Mouse (Mus musculus) thymus, postnatal 25 days (tissue): ENCODE measurements around the gene Klhl13.

ENCODE experiments used
- DNase-seq: peaks from one replicate; pipeline ENCODE4 v3.0.0; 2022

Gene Klhl13

DNA sequence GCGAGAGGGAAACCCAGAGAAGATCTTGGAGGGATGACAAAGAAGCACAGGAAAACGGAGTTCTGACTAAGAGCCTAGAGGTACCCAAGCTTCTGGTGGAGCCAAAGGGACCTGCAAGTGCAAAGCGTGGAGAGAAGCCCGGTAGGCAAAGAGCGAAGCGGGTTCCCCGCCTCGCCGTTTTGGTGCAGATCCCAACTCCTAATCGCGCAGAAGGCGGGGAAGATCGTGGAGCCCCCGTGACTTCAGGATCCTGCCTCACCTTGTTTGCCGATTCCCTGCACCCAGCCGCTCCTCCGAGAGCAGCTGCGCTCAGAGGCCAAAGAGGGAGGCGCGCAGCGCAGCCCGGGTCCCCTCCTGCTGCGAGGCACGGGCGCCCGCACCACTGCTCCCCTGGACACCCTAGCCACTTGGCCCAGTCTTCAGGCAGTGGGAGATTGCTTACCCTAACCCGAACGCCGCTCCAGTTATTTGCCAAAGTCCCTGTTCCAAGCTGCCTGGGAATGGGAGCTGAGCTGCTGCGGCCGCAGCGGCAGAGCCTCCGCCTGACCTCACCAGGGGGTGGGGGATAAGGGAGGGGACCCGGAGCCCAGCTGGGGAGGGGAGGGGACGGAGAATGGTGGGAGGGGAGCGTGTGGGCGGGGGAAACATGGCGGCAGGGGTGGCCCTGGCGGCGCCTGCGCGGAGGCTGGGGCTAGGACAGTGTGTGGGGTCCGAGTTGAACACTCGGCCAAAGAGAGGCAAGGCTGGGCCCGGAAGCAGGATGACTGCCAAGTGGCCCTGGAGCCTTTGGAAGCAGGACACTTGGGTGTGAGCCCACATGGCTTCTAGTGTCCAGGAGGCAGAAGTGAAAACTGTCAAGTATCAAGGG is at the start of gene Klhl13:
Gene Klhl13, minus strand, starts transcription at position 569 of the 868 bp plus-strand sequence.
- DNase-seq: no peak

DNA sequence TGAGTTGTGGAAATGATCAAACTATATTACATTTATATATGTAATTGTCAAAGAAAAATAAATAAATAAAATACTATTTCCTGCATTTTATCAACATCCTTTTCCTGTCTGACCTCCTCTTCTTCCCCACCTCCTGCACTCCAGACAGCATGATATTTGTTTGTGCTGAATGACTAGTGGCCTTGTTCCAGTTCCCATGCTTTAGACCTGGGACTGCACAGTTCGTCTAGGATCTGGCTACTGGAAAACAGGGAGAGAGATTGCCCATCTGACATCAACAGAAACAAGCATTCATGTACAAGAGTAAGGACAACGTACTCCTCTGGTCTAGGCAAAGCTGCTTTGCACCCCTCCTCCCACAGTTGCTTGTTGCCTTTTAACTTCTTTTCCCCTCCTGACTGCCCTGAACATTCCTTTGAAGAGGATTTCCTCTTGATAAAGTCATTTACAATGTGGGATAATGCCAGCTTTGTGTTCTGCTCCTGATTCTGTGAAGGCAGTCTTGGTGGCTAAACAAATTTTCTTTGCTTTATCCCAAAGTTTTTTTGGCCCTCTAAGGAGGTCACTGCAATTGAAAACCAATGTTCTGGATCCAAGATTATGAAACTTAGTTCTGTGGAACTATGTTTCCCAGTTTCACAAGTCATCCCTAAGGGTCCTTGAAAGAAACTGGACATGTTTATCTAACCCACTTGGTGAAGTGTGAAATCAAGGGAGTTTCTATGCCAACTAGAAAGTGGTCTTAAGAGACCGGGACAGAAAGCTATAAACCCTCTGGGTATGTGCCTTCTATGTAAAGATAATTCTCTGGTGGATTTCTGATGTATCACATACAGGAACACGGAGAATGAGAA is 44.6 kb upstream of the Klhl13 start:
- no peak for DNase-seq

GRCm38 (mm10) chrX:23388716-23389115 is 23.8 kb upstream of the Klhl13 start:
- DNase-seq: no peak

DNA sequence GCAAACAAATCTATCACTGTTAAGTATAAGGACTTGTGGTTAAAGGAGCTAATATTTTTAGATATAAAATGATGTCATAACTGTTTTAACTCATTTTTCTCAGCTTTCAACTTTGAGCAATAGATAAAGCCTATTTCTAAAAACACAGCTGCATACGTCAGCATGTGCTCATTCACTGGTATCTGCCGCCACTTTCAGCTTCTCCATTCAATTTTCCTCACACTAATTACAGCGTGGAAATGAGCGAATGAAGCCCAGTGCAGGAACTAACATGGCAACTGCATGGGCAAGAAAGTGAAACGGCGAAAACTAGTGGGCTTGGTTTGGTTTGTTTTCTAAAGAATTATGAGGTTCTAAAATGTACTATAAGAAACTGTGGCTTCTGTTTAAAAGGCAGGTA is 1.4 kb downstream of the Klhl13 start:
- DNase-seq: no peak

GRCm38 (mm10) chrX:23360446-23360845 is 4.4 kb downstream of the Klhl13 start:
- no peak for DNase-seq

DNA sequence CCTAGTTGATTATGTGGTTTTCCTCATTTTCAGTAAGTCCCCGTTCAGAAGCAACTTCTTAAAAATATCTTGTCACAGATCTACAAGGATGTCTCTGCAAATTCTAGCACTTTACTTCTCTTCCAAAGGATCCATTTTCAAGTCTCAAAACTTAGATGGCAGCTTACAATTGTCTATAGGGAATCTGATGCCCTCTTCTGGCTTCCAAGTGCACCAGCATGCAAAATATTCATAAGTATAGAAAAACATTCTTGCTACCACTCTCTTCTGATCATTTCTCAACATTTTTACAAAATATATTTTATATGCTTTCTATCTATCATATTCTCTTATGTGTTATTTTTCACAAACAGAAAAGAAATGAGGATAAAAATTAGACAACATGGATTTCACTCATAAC is 14.8 kb downstream of the Klhl13 start:
- DNase-seq: no peak

DNA sequence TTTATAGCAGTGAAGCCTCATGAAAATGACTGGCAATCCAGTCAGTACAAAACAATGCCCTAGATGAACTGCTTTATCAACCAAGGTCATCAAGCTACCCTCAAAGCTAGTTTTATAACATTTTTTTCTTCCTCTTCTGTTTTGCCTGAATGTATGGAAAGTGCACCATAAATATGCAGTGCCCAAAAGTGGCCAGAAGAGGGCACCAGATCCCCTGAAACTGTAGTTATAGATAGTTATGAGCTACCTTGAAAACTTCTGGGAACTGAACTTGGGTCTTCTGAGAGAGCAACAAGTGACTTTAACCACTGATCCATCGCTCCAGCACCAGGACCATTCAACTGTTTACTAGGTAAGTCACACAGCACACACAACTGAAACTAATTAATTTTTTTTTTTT is 36.8 kb downstream of the Klhl13 start:
- no peak for DNase-seq

DNA sequence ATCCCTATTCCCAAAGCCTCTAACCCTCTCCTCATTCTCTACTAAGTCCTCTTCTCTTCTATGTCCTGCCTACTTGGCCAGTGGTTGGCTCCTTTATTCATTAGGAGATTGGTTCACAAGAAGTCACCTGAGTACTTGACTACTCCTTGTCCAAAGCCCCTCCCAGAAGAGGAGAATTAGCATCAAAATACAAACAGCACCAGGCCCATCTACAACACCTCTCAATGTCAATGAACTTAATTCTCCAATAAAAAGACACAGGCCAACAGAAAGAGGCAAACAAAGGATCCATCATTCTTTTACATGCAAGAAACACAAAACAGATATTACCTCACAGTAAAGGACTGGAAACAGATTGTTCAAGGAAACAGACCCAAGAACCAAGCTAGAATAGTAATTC is 46.0 kb downstream of the Klhl13 start:
- DNase-seq: no peak

DNA sequence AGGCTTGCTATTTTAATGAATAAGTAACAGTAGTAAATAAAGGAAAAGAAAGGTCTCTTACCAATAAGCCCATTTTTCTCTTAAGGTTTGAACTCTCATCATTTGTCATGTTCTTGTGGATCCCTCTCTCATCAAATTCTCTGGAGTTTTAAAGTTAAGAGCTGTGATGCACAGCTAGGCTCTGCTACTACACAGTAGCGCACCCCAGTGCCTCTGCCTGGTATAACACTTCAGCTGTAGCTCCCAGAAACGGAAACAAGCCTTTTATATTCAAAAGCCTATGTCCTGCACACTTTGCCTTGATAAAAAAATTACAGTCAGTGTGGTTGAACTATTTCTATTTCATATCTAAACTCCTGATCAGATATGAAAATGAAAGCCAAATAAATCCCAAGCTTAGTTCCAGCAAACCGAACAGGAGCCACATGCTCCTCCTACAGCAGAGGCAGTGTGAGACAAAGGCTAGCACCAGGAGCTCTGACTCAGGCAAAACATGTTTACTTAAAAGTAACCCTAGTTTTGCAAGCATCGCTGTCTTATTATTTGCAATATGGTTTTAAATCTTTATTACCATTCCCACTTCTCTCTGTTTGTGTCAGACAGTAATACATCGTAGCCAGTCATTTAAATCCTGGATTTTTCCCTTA is 68.8 kb downstream of the Klhl13 start:
- no peak for DNase-seq

- DNase-seq: no peak
Observed at GRCm38 (mm10) chrX:23285442-23285817, 79.5 kb downstream of the Klhl13 start.

DNA sequence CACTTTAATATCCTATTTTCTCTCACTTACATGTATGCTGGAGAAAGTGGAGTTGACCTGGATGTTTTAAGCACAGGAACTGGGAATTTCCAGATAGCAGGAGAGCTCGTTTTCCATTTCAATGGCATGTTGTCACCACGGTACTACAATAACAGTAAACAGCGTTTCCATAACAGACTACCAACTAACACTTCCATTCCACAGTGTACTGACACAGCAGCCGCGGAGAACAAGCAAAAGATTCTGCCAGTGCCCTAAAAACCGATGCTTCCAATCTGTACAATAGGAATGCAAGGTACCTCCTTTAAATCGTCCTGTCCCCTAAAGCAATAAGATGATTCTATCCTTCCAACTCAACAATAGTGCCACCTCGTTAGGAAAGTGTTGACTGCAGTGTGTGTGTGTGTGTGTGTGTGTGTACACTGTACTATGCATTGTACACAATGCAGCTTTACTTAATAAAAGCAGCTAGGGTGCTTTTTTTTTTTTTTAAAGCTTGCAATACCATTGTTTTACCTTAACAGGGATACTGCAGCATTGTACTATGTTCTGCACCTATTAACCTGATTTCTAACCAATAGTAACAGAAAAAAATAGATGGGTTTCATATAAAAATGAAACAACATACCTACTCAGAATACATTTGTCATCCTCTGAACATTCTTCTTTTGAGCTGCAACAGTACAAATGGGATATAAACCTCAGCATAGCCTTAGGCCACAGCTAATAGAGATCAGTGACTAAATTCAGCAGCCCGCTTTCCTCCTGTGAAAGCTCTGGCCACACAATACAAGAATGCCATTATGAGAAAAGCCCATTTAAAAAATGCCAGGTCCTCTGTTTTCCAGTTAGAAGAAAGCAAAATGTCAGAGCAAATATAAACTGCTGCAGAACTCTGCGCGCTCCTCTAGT is 80.1 kb downstream of the Klhl13 start:
- no peak for DNase-seq

GRCm38 (mm10) chrX:23267601-23268000 is 97.3 kb downstream of the Klhl13 start:
- no peak for DNase-seq

GRCm38 (mm10) chrX:23248752-23249151 is 116.1 kb downstream of the Klhl13 start:
- no peak for DNase-seq
